Mouse (Mus musculus) right cerebral cortex, postnatal 14 days (tissue): ENCODE data around the gene Tagln2.

Experiments used
- DNase-seq: peaks from one replicate; pipeline ENCODE4 v3.0.0; 2022

Tagln2 gene

GRCm38 (mm10) chr1:172527431-172527830 is 27.6 kb downstream of the Tagln2 start:
- DNase-seq, result no peak

GRCm38 (mm10) chr1:172528701-172529100 is 28.9 kb downstream of the Tagln2 start:
- DNase-seq, result peak; percentile 91

- no peak for DNase-seq
Measured at GRCm38 (mm10) chr1:172530544-172531220, 30.8 kb downstream of the Tagln2 start.

- no peak for DNase-seq
Measured at GRCm38 (mm10) chr1:172532551-172532950, 32.7 kb downstream of the Tagln2 start.

GRCm38 (mm10) chr1:172535116-172535515 is 35.3 kb downstream of the Tagln2 start:
- no peak for DNase-seq

GRCm38 (mm10) chr1:172539827-172540226 is 40.0 kb downstream of the Tagln2 start:
- DNase-seq, result no peak

GRCm38 (mm10) chr1:172540283-172540820 is 40.5 kb downstream of the Tagln2 start:
- no peak for DNase-seq

- no peak for DNase-seq
Measured at GRCm38 (mm10) chr1:172546062-172546461, 46.2 kb downstream of the Tagln2 start.

GRCm38 (mm10) chr1:172548501-172548900 is 48.7 kb downstream of the Tagln2 start:
- no peak for DNase-seq

GRCm38 (mm10) chr1:172549314-172549713 is 49.5 kb downstream of the Tagln2 start:
- no peak for DNase-seq

- no peak for DNase-seq
Measured at GRCm38 (mm10) chr1:172549717-172550116, 49.9 kb downstream of the Tagln2 start.

- DNase-seq, result peak; percentile 40
Measured at GRCm38 (mm10) chr1:172550551-172550951, 50.7 kb downstream of the Tagln2 start.

GRCm38 (mm10) chr1:172551009-172551408 is 51.2 kb downstream of the Tagln2 start:
- DNase-seq, result no peak

- DNase-seq, result no peak
Measured at GRCm38 (mm10) chr1:172552623-172553022, 52.8 kb downstream of the Tagln2 start.

- no peak for DNase-seq
Measured at GRCm38 (mm10) chr1:172555638-172556037, 55.8 kb downstream of the Tagln2 start, which contains the start of gene Vsig8. Vsig8 (plus strand) TSS chr1:172555938.
